Mouse (Mus musculus) thymus, adult 2 months (tissue): ENCODE data around the gene Gnaz.

ENCODE experiments used
- CTCF ChIP-seq: fragments of 200-500 bp; IDR thresholded peaks from 2 replicates; pipeline ENCODE4 v1.5.1; 2012; ENCODE audit warnings: mild to moderate bottlenecking, control low read depth, low read length, moderate library complexity, borderline replicate concordance; ENCODE audit not compliant: control insufficient read depth, poor library complexity, insufficient read depth; ENCODE audit errors: extremely low read depth
- POLR2A ChIP-seq: fragments of 200-500 bp; IDR thresholded peaks from 2 replicates; pipeline ENCODE4 v1.6.1; 2012; ENCODE audit warnings: mild to moderate bottlenecking, low read length, control low read depth, moderate library complexity; ENCODE audit not compliant: control insufficient read depth, poor library complexity, insufficient read depth; ENCODE audit errors: extremely low read depth

DNA sequence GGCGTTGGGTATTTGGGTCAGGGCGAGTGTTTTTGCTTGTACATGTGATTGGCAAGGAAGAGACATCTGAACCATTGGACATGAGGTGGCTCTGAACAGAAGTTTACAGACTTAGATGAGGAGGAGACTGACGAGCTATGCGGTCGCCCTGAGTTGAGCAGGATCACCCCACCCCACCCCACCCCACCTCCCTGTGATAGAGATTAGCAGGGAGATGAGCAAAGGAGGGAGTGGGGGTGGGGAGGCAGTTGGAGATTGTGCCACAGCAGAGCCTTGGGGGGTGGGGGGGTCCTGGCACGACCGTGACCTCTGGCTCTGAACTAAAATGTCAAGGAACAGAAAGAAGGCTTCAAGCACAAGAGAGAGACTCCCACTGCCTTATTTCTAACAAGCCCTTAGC, 9.5 kb downstream of the Gnaz start:
- no peak for TF ChIP-seq POLR2A
- TF ChIP-seq CTCF = no peak
